Mouse (Mus musculus) gastrocnemius, adult 2 months (tissue): ENCODE measurements at regions not wholly inside any gene's neighbourhood (a gene's known extent, or its start where the extent isn't known, plus 50 kb on each side); places are given as distances from the start of the nearest gene placed in this dataset.
A peak's percentile ranks its signal among the peaks of the same experiment; 100 is the strongest.

Experiments
- DNase-seq: peaks from one replicate; pipeline ENCODE4 v3.0.0; 2022
- H3K27ac ChIP-seq: fragments of 200-600 bp; 2 replicates; pipeline ENCODE4 v1.8.1; 2022; ENCODE audit warnings: mild to moderate bottlenecking
- H3K4me3 ChIP-seq: fragments of 200-600 bp; 2 replicates; pipeline ENCODE4 v1.8.1; 2022; ENCODE audit warnings: mild to moderate bottlenecking, moderate library complexity
- CTCF ChIP-seq: fragments of 200-600 bp; IDR thresholded peaks from 2 replicates; pipeline ENCODE4 v1.8.1; 2022; ENCODE audit warnings: antibody characterized with exemption, mild to moderate bottlenecking, moderate library complexity
- intact Hi-C: fragments of 180-260 bp; cut with DNase I; formaldehyde crosslinking; loops from one replicate; pipeline ENCODE4 v1.15.1; 2025

GRCm38 (mm10) chr7:31208237-31209054 lies 52.8 kb upstream of the Gramd1a start:
- intact Hi-C loops: no loop called here
- peak overlapping the region; percentile 78 for H3K4me3 ChIP-seq
- no peak for TF ChIP-seq CTCF
- peak; percentile 83 for DNase-seq
- peak overlapping the region; percentile 88 for H3K27ac ChIP-seq

DNA sequence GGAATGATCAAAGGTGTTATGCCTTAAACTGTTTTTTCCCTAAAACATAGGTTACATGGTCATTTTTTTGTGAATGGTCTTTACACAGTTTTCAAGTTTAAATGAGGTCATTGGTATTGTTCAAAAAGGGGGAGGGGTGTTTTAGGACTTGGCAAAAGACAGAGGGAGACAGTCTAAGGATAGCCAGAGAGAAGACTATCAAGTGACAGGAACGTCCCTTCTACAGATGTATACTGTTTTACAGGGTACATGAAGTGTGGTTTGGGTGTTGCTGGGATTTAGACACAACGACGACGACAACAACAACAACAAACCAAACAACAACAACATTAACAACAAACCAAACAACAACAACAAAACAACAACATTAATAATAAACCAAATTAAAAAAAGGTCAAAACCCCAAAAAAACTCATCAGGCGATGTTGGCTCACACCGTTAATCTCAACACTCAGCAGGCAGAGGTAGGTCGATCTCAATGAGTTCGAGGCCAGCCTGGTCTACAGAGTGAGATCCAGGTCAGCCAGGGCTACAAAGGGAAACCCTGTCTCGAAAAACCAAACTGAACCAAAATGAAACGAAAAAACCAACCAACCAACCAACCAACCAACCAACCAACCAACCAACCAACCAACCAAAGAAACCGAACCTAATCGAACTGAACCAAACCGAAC lies 52.0 kb upstream of the Gramd1a start:
- no peak for DNase-seq
- H3K4me3 ChIP-seq: peak overlapping the region; percentile 78
- TF ChIP-seq CTCF: no peak
- peak overlapping the region; percentile 88; the same call in 1 of the 2 replicates for H3K27ac ChIP-seq
- intact Hi-C loops: no loop called here
